ENCODE assay signal across 13 mouse cellular contexts in the genomic region with DNA sequence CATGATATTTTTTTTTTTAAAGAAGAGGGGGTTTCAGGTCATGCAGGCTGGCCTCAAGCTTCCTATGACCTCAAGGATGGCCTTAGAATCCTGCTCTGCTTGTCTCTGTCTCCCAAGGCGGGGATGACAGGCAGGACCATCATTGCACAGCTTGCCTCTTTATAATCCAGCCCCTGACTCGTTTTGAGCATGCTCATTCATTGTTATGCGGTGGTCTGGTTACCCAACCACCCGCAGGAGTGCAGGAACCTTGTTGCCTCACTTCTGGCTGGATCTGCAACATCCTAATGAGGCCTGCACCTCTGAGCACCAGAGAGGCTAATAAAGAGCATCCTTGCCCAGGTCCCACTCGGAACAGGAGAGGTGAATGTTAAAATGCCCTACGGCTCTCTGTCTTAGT.
DNase-seq lines count a peak whose midpoint lies in the region; ATAC-seq lines count a peak whose summit lies in the region.
"Had no signal": no experiment of that assay in that cellular context is flagged by ENCODE, and none has a peak within 500 bp of the region (broad histone marks: within the 10 kb centered on the region; RNA-seq: fewer than 3 reads in every experiment).

No protein-coding gene starts in this region.

- ATAC-seq in embryonic facial prominence, embryonic 15.5 days (ENCODE audit: insufficient number of reproducible peaks, low FRiP score, low TSS enrichment, low read depth): no peak
- ATAC-seq in hindbrain, embryonic 15.5 days (ENCODE audit: low FRiP score, low read depth): no peak
- ATAC-seq in midbrain, embryonic 16.5 days: no peak
- no peak for ATAC-seq in liver, embryonic 11.5 days (replicated peaks; ENCODE audit: low FRiP score)

- no peaks in the 10 kb centered on the region for H3K36me3 ChIP-seq in embryonic facial prominence, embryonic 15.5 days
- H3K36me3 ChIP-seq in hindbrain, embryonic 15.5 days: no peaks in the 10 kb centered on the region
- H3K36me3 ChIP-seq in midbrain, embryonic 16.5 days (ENCODE audit: control insufficient read depth, insufficient read depth, low read length): no peaks in the 10 kb centered on the region
- H3K36me3 ChIP-seq in liver, embryonic 11.5 days (ENCODE audit: control insufficient read depth, insufficient read depth, low read length): no peaks in the 10 kb centered on the region
- H3K36me3 ChIP-seq: neural tube, embryonic 12.5 days had no signal

- H3K4me3 ChIP-seq in embryonic facial prominence, embryonic 15.5 days (replicated peaks): no peak overlapping the region
- no peak overlapping the region for H3K4me3 ChIP-seq in hindbrain, embryonic 15.5 days
- no peak overlapping the region for H3K4me3 ChIP-seq in midbrain, embryonic 16.5 days (ENCODE audit: low read depth, low read length)
- no peak overlapping the region for H3K4me3 ChIP-seq in liver, embryonic 11.5 days (ENCODE audit: low read depth, low read length)
- H3K4me3 ChIP-seq: neural tube, embryonic 12.5 days had no signal

- peak overlapping the region; percentile 22; the same call in 1 of the 2 replicates for H3K27ac ChIP-seq in embryonic facial prominence, embryonic 15.5 days (replicated peaks)
- H3K27ac ChIP-seq in hindbrain, embryonic 15.5 days (replicated peaks): peak overlapping the region; percentile 50
- peak overlapping the region; percentile 78 for H3K27ac ChIP-seq in midbrain, embryonic 16.5 days (ENCODE audit: low read length)
- no peak overlapping the region for H3K27ac ChIP-seq in liver, embryonic 11.5 days (ENCODE audit: low read depth, low read length)
- H3K27ac ChIP-seq: neural tube, embryonic 12.5 days had no signal

- peak; percentile 15 for DNase-seq in cerebellum, adult 11-12 months
- no peak for DNase-seq in cerebellum, postnatal 25 days
- DNase-seq in lung, postnatal 36 days: no peak
- no peak for DNase-seq in thymus, postnatal 14 days
- DNase-seq in liver, embryonic 11.5 days (ENCODE audit: low spot score): no peak
- DNase-seq: heart, postnatal 36 days; kidney, adult 8-10 months; left cerebral cortex, postnatal 4 days; right cerebral cortex, adult 18-20 months had no signal

- H3K27me3 ChIP-seq in embryonic facial prominence, embryonic 15.5 days: no peaks in the 10 kb centered on the region
- H3K27me3 ChIP-seq in hindbrain, embryonic 15.5 days: no peaks in the 10 kb centered on the region
- H3K27me3 ChIP-seq in midbrain, embryonic 16.5 days (ENCODE audit: control insufficient read depth, insufficient read depth, low read depth, low read length): no peaks in the 10 kb centered on the region
- H3K27me3 ChIP-seq in liver, embryonic 11.5 days (replicated peaks; ENCODE audit: control insufficient read depth, insufficient read depth, low read length): no peaks in the 10 kb centered on the region
- H3K27me3 ChIP-seq: neural tube, embryonic 12.5 days had no signal

- no peak overlapping the region for H3K4me2 ChIP-seq in embryonic facial prominence, embryonic 15.5 days (replicated peaks)
- no peak overlapping the region for H3K4me2 ChIP-seq in hindbrain, embryonic 15.5 days
- H3K4me2 ChIP-seq in midbrain, embryonic 16.5 days (ENCODE audit: low read length): no peak overlapping the region
- no peak overlapping the region for H3K4me2 ChIP-seq in liver, embryonic 11.5 days
- H3K4me2 ChIP-seq: neural tube, embryonic 12.5 days had no signal

- peaks cover 66% of the 10 kb centered on the region for H3K4me1 ChIP-seq in embryonic facial prominence, embryonic 15.5 days
- peaks cover 71% of the 10 kb centered on the region for H3K4me1 ChIP-seq in hindbrain, embryonic 15.5 days (replicated peaks)
- H3K4me1 ChIP-seq in midbrain, embryonic 16.5 days (ENCODE audit: control insufficient read depth, insufficient read depth, low read length): peaks cover 69% of the 10 kb centered on the region
- peaks cover 45% of the 10 kb centered on the region for H3K4me1 ChIP-seq in liver, embryonic 11.5 days (replicated peaks; ENCODE audit: control insufficient read depth, insufficient read depth, low read length)

- no peaks in the 10 kb centered on the region for H3K9me3 ChIP-seq in embryonic facial prominence, embryonic 15.5 days (replicated peaks)
- H3K9me3 ChIP-seq in hindbrain, embryonic 15.5 days: no peaks in the 10 kb centered on the region
- no peaks in the 10 kb centered on the region for H3K9me3 ChIP-seq in midbrain, embryonic 16.5 days (replicated peaks; ENCODE audit: control insufficient read depth, low read length, poor library complexity, severe bottlenecking)
- no peaks in the 10 kb centered on the region for H3K9me3 ChIP-seq in liver, embryonic 11.5 days (ENCODE audit: control insufficient read depth, low read length)
- H3K9me3 ChIP-seq: neural tube, embryonic 12.5 days had no signal

- no peak overlapping the region for H3K9ac ChIP-seq in embryonic facial prominence, embryonic 15.5 days
- H3K9ac ChIP-seq in hindbrain, embryonic 15.5 days: no peak overlapping the region
- H3K9ac ChIP-seq in midbrain, embryonic 16.5 days (ENCODE audit: low read depth, low read length): 0 out of 2 replicates have a peak overlapping the region, but pooled peaks have one; percentile 34
- no peak overlapping the region for H3K9ac ChIP-seq in liver, embryonic 11.5 days (ENCODE audit: low read depth, low read length)
- H3K9ac ChIP-seq: neural tube, embryonic 12.5 days had no signal

- 63% methylated on average over 6 of the region's 6 CpGs for WGBS in embryonic facial prominence, embryonic 15.5 days
- WGBS in hindbrain, embryonic 15.5 days: 40% methylated on average over 6 of the region's 6 CpGs
- 29% methylated on average over 6 of the region's 6 CpGs for WGBS in midbrain, embryonic 16.5 days
- WGBS in liver, embryonic 11.5 days: 74% methylated on average over 6 of the region's 6 CpGs
